Mouse (Mus musculus) megakaryocyte, embryonic 14.5 days (primary cell): ENCODE measurements around the gene BC055324.

Source experiments
- FLI1 ChIP-seq: IDR thresholded peaks from 2 replicates; pipeline ENCODE4 v1.6.1; 2012; ENCODE audit warnings: low read length, inconsistent platforms, mixed read lengths
- GATA1 ChIP-seq: IDR thresholded peaks from 3 replicates; pipeline ENCODE4 v1.6.1; 2012; ENCODE audit warnings: mixed read lengths, low read length, inconsistent platforms, borderline replicate concordance

- TF ChIP-seq FLI1 (no peak), GATA1 (no peak)
Observed at GRCm38 (mm10) chr1:163976515-163976914, 18.1 kb downstream of the BC055324 start.
